Mouse (Mus musculus) right cerebral cortex, postnatal 10 days (tissue): ENCODE data around the gene Ptprh.
A peak's percentile ranks its signal among the peaks of the same experiment; 100 is the strongest.

Source experiments
- DNase-seq, 2 experiments: peaks; one replicate each; pipeline ENCODE4 v3.0.0; 2021; ENCODE audit warnings: low spot score in 2 of 2

Gene Ptprh

GRCm38 (mm10) chr7:4523205-4524130, 80.4 kb downstream of the Ptprh start:
- DNase-seq: no peak

- DNase-seq: no peak
These were observed 81.5 kb downstream of the Ptprh start for GRCm38 (mm10) chr7:4522292-4522691.

GRCm38 (mm10) chr7:4521231-4522003, 82.4 kb downstream of the Ptprh start:
- DNase-seq: no peak

GRCm38 (mm10) chr7:4518487-4518886, 85.4 kb downstream of the Ptprh start:
- no peak for DNase-seq

- no peak for DNase-seq
These were observed 87.3 kb downstream of the Ptprh start, which contains the start of gene Tnnt1 for GRCm38 (mm10) chr7:4516332-4517050. Gene Tnnt1 (minus strand): TSS chr7:4516382.

- DNase-seq: no peak
These were observed 88.0 kb downstream of the Ptprh start for GRCm38 (mm10) chr7:4515853-4516252.

- no peak for DNase-seq
These were observed 89.8 kb downstream of the Ptprh start for GRCm38 (mm10) chr7:4513829-4514712.

- DNase-seq: no peak
These were observed 90.6 kb downstream of the Ptprh start for GRCm38 (mm10) chr7:4513236-4513635.

GRCm38 (mm10) chr7:4511489-4512224, 92.2 kb downstream of the Ptprh start:
- no peak for DNase-seq

- peak; percentile 56 to 57 for DNase-seq
These were observed 93.8 kb downstream of the Ptprh start for GRCm38 (mm10) chr7:4509863-4510608.

GRCm38 (mm10) chr7:4508739-4509116, 95.1 kb downstream of the Ptprh start:
- DNase-seq: no peak

GRCm38 (mm10) chr7:4508062-4508738, 95.6 kb downstream of the Ptprh start:
- DNase-seq: peak in 1 of 2 experiments; percentile 60

GRCm38 (mm10) chr7:4507220-4507619, 96.6 kb downstream of the Ptprh start:
- no peak for DNase-seq

GRCm38 (mm10) chr7:4504646-4505435, 99.0 kb downstream of the Ptprh start:
- DNase-seq: no peak

- DNase-seq: no peak
These were observed 100.0 kb downstream of the Ptprh start for GRCm38 (mm10) chr7:4503858-4504257.

- no peak for DNase-seq
These were observed 100.7 kb downstream of the Ptprh start for GRCm38 (mm10) chr7:4503100-4503499.

- peak in 1 of 2 experiments; percentile 70 for DNase-seq
These were observed 101.3 kb downstream of the Ptprh start for GRCm38 (mm10) chr7:4502421-4503090.
